11 mouse cellular contexts compared by ENCODE assay signal in genomic region chr17:30874276-30874675, GRCm38 (mm10). TPM values are rescaled to one million over a fixed set of nuclear protein-coding genes. Genes with fewer than 3 reads are reported as not detected.
DNase-seq lines count a peak whose midpoint lies in the region; ATAC-seq and TF ChIP-seq lines count a peak whose summit lies in the region.
"Had no signal": no experiment of that assay in that cellular context is flagged by ENCODE, and none has a peak within 500 bp of the region (broad histone marks: within the 10 kb centered on the region; RNA-seq: fewer than 3 reads in every experiment).

No protein-coding gene starts in this region.

- peak; percentile 32 for DNase-seq in CD4-positive, CD25-positive, alpha-beta regulatory T cell, adult 2 months (ENCODE audit: low read depth, low spot score)
- DNase-seq in lung, postnatal 36 days = no peak
- no peak for DNase-seq in adrenal gland, postnatal 25 days
- DNase-seq: adrenal gland, postnatal 36 days had no signal

- H3K4me1 ChIP-seq in lung, embryonic 16.5 days (replicated peaks; ENCODE audit: control insufficient read depth, insufficient read depth, low read length) = no peaks in the 10 kb centered on the region; the same call in 1 of the 2 replicates
- no peaks in the 10 kb centered on the region; the same call in 1 of the 2 replicates for H3K4me1 ChIP-seq in heart, embryonic 16.5 days (ENCODE audit: control insufficient read depth, insufficient read depth, low read length)
- peaks cover 3% of the 10 kb centered on the region; the same call in 1 of the 2 replicates for H3K4me1 ChIP-seq in olfactory bulb, adult 2 months (ENCODE audit: control insufficient read depth, insufficient read depth, low read length)
- H3K4me1 ChIP-seq in forebrain, embryonic 12.5 days = no peaks in the 10 kb centered on the region; the same call in 1 of the 2 replicates
- H3K4me1 ChIP-seq: embryonic facial prominence, embryonic 12.5 days had no signal

- TF ChIP-seq POLR2A in olfactory bulb, adult 2 months (IDR thresholded peaks at IDR 0.05; ENCODE audit: insufficient read depth, low read depth, low read length) = no peak

- no peak overlapping the region for H3K9ac ChIP-seq in lung, embryonic 16.5 days (ENCODE audit: low read length)
- H3K9ac ChIP-seq in heart, embryonic 16.5 days (ENCODE audit: low read length) = no peak overlapping the region
- H3K9ac ChIP-seq in forebrain, embryonic 12.5 days = no peak overlapping the region
- H3K9ac ChIP-seq: embryonic facial prominence, embryonic 12.5 days had no signal

- WGBS in lung, embryonic 16.5 days = 47% methylated on average over 15 of the region's 15 CpGs
- WGBS in heart, embryonic 16.5 days = 46% methylated on average over 15 of the region's 15 CpGs
- WGBS in olfactory bulb, adult 2 months = 72% methylated on average over 15 of the region's 15 CpGs
- 67% methylated on average over 15 of the region's 15 CpGs for WGBS in forebrain, embryonic 12.5 days

- no peak overlapping the region for H3K27ac ChIP-seq in lung, embryonic 16.5 days (ENCODE audit: low read length)
- no peak overlapping the region for H3K27ac ChIP-seq in heart, embryonic 16.5 days (ENCODE audit: low read length)
- H3K27ac ChIP-seq in olfactory bulb, adult 2 months (ENCODE audit: insufficient read depth, low read depth, low read length) = no peak overlapping the region
- no peak overlapping the region for H3K27ac ChIP-seq in forebrain, embryonic 12.5 days
- H3K27ac ChIP-seq: embryonic facial prominence, embryonic 12.5 days had no signal

- no peaks in the 10 kb centered on the region for H3K27me3 ChIP-seq in lung, embryonic 16.5 days (ENCODE audit: control insufficient read depth, insufficient read depth, low read depth, low read length)
- H3K27me3 ChIP-seq in heart, embryonic 16.5 days (ENCODE audit: control insufficient read depth, insufficient read depth, low read length) = no peaks in the 10 kb centered on the region
- no peaks in the 10 kb centered on the region for H3K27me3 ChIP-seq in forebrain, embryonic 12.5 days
- H3K27me3 ChIP-seq: embryonic facial prominence, embryonic 12.5 days; megakaryocyte, embryonic 14.5 days had no signal

- no peaks in the 10 kb centered on the region; the same call in 1 of the 2 replicates for H3K36me3 ChIP-seq in lung, embryonic 16.5 days (ENCODE audit: control insufficient read depth, insufficient read depth, low read length)
- no peaks in the 10 kb centered on the region for H3K36me3 ChIP-seq in heart, embryonic 16.5 days (ENCODE audit: control insufficient read depth, insufficient read depth)
- H3K36me3 ChIP-seq in forebrain, embryonic 12.5 days (replicated peaks) = no peaks in the 10 kb centered on the region
- H3K36me3 ChIP-seq: embryonic facial prominence, embryonic 12.5 days had no signal

- peak overlapping the region; percentile 0; the same call in 1 of the 2 replicates for H3K4me2 ChIP-seq in lung, embryonic 16.5 days (ENCODE audit: low read depth, low read length)
- H3K4me2 ChIP-seq in heart, embryonic 16.5 days (ENCODE audit: low read depth, low read length) = peak overlapping the region; percentile 39
- H3K4me2 ChIP-seq in forebrain, embryonic 12.5 days = no peak overlapping the region
- H3K4me2 ChIP-seq: embryonic facial prominence, embryonic 12.5 days had no signal

- ATAC-seq in CD4-positive, CD25-positive, alpha-beta regulatory T cell, adult 4 months = no peak
- ATAC-seq in lung, embryonic 16.5 days (ENCODE audit: low read depth) = no peak
- ATAC-seq in heart, embryonic 16.5 days (replicated peaks; ENCODE audit: extremely low read depth, insufficient read depth, low FRiP score) = no peak
- no peak for ATAC-seq in forebrain, embryonic 12.5 days (ENCODE audit: low FRiP score)

- peak; percentile 4; the same call in 1 of the 2 replicates for TF ChIP-seq CTCF in olfactory bulb, adult 2 months (IDR thresholded peaks at IDR 0.05; ENCODE audit: insufficient read depth, low read depth, low read length)

- peaks cover 8% of the 10 kb centered on the region; the same call in 1 of the 2 replicates for H3K9me3 ChIP-seq in lung, embryonic 16.5 days (ENCODE audit: control insufficient read depth, low read length)
- peaks cover 6% of the 10 kb centered on the region for H3K9me3 ChIP-seq in heart, embryonic 16.5 days (replicated peaks; ENCODE audit: control insufficient read depth, low read length)
- peaks cover 5% of the 10 kb centered on the region; the same call in 1 of the 2 replicates for H3K9me3 ChIP-seq in forebrain, embryonic 12.5 days
- H3K9me3 ChIP-seq: embryonic facial prominence, embryonic 12.5 days had no signal

- no peak overlapping the region for H3K4me3 ChIP-seq in lung, embryonic 16.5 days (ENCODE audit: low read length)
- H3K4me3 ChIP-seq in heart, embryonic 16.5 days (ENCODE audit: low read length) = peak overlapping the region; percentile 9; the same call in 1 of the 2 replicates
- H3K4me3 ChIP-seq in olfactory bulb, adult 2 months (ENCODE audit: insufficient read depth, low read depth, low read length) = no peak overlapping the region
- H3K4me3 ChIP-seq in forebrain, embryonic 12.5 days (replicated peaks) = no peak overlapping the region
- H3K4me3 ChIP-seq: embryonic facial prominence, embryonic 12.5 days; megakaryocyte, embryonic 14.5 days had no signal

RNA-seq across cellular contexts. Expression of gene Glp1r, which starts 27.3 kb away (rescaled TPM):
- polyA plus RNA-seq in CD4-positive, CD25-positive, alpha-beta regulatory T cell, adult 4 months (2017; shearing (Covaris generic)) = under 1 TPM in 1 of 2 experiments, not detected in 1; 0.10 TPM
- polyA plus RNA-seq in lung, embryonic 16.5 days (2015; fragmentation: Nextera tagmentation; extraction: Ambion mirVana) = 12.7 and 12.9 TPM in 2 replicates
- polyA plus RNA-seq in heart, embryonic 16.5 days (2015; fragmentation: Nextera tagmentation; extraction: Ambion mirVana) = 0.49 and 1.7 TPM in 2 replicates
- polyA plus RNA-seq in olfactory bulb, adult 2 months (2012; ENCODE audit: insufficient read depth, insufficient read length, low replicate concordance, missing spikeins) = not detected in 2 replicates
- 0.06 TPM in 1 of 2 replicates, not detected in the other for total RNA-seq in adrenal gland, postnatal 25 days (2021)
- 0.05 TPM in 2 replicates for polyA plus RNA-seq in forebrain, embryonic 12.5 days (2016; fragmentation: Nextera tagmentation; extraction: Ambion mirVana)
- polyA plus RNA-seq: embryonic facial prominence, embryonic 12.5 days had no signal
